Mouse (Mus musculus) layer of hippocampus, adult 2 months (tissue): ENCODE results near the gene Plcz1. TPM values are rescaled to one million over a fixed set of nuclear protein-coding genes. Genes with fewer than 3 reads are reported as not detected.
A peak's percentile ranks its signal among the peaks of the same experiment; 100 is the strongest.

Source experiments
- DNase-seq, 2 experiments: peaks; one replicate each; pipeline ENCODE4 v3.0.0; 2022; ENCODE audit warnings: low spot score in 2 of 2
- H3K27ac ChIP-seq: fragments of 200-600 bp; 2 replicates; pipeline ENCODE4 v1.8.1; 2022
- H3K4me3 ChIP-seq: fragments of 200-600 bp; 2 replicates; pipeline ENCODE4 v1.8.1; 2022; ENCODE audit warnings: mild to moderate bottlenecking
- CTCF ChIP-seq: fragments of 200-600 bp; conservative IDR thresholded peaks from 2 replicates; pipeline ENCODE4 v1.8.1; 2022; ENCODE audit warnings: antibody characterized with exemption, mild to moderate bottlenecking, moderate library complexity
- total RNA-seq, 2 experiments: library from RNA; stranded (reverse); gene quantifications; 2 replicates each; pipeline ENCODE4 v1.2.3; 2021

The Plcz1 gene
- total RNA-seq, 2 experiments from 2014 or later: 1.0 to 1.3 TPM

DNA sequence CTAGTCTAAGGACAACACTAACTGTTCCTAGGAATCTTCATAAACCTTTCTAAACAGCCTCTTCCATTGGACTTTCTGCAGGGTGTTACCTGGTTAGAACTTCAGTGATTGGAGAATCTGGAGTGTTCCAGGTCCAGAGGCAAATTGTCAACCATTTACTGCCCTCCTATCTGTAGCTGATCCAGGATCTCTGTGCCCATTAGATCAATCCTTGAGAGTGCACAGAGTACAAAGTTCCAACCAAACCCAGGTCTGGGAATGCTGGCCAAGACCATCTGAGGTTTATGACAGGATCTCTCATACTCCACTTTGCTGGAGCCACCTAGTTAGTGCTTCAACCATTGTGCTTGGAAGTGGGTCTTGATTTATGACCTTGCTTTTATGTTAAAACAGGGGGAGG is 60.2 kb downstream of the Plcz1 start:
- Histone ChIP-seq H3K27ac (no peak overlapping the region), H3K4me3 (no peak overlapping the region)
- no peak for TF ChIP-seq CTCF
- no peak for DNase-seq

DNA sequence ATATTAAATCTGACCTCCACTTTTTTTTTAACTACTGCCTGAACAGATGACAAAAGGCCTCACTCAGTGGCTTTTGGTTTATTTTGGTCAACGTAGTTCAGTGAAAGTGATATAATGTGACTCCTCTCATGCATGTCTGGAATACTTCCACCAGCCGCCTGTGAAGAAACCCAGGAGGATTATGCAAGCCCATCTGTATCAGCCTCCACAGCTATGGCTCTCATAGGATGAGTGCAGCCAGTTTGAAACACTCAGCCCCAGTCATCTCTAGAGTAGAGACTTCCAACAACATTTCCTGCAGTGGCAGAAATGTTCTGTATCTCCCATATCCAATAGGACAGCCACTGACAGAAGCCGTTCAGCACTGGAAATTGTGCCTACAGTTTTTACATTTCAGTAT is 63.1 kb downstream of the Plcz1 start:
- TF ChIP-seq CTCF: no peak
- no peak overlapping the region for H3K27ac ChIP-seq
- DNase-seq: no peak
- H3K4me3 ChIP-seq: no peak overlapping the region

DNA sequence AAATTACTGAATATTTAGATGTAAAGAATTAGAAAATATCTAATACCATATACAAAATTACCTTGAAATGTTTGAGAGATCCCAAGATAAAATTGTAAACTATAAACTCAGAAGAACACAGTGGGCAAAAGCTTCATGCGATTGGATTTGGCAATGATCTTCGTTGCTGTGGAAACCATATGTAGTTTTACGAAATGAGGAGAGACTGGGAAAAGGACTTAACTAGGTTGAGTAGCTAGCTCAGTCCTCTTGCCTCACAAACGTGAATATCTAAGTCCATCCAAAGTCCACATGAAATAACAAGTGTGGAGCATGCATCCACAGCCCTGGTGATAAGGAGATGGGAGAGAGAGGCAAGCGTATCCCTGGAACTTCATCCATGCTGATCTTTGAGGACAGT is 66.6 kb downstream of the Plcz1 start:
- no peak for DNase-seq
- no peak for TF ChIP-seq CTCF
- no peak overlapping the region for H3K27ac ChIP-seq
- no peak overlapping the region for H3K4me3 ChIP-seq

DNA sequence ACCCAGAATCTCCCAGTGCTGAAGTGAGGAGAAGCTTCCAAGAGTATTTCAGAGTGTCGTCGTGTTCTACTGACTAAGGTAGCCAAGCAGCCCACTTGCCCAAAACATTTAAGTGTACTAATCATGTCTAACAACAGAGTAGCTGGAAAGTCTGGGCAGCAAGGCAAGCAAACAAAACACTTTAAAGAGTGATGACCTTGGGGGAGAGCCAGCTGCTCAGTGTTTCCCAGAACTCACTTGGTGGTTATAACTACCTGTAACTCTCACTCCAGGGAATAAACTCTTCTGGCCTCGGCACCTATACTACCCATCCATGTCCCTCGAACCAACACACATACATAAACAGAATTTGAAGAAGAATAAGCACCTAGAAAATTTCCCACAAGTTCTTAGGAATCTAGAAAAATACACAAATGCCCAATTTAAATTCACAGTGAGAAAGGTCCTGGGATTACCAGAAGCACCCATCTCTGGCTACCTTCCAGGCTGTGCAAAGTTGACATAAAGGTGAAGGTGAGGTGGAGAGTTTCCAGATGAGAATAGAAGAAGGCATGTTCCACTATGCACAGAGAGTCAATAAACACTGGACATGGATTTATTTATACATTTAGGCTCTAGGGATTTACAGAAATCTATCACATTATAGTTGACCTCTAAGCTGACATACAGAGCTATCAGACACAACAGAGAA is 69.5 kb downstream of the Plcz1 start:
- TF ChIP-seq CTCF: no peak
- no peak overlapping the region for H3K27ac ChIP-seq
- no peak overlapping the region for H3K4me3 ChIP-seq
- DNase-seq: no peak

DNA sequence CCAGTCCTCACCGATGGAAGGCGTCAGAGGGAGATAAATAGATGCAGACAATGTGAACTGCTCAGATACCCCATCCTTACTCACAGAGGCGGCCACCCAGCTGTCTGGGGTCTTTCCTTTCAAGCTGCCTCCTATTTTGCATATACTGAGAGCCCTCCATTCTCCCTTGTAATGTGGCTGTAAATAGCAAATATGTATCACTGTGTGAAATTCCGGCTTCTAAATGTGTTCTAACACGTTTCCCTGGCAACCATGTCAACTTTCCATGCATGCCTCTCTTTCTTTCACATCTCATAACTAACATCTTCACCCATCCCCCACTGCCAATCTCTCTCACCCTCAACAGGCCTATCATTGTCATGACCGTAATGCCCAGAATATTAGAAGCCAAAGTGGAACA is 74.6 kb downstream of the Plcz1 start:
- no peak for TF ChIP-seq CTCF
- no peak overlapping the region for H3K4me3 ChIP-seq
- DNase-seq: no peak
- H3K27ac ChIP-seq: no peak overlapping the region

DNA sequence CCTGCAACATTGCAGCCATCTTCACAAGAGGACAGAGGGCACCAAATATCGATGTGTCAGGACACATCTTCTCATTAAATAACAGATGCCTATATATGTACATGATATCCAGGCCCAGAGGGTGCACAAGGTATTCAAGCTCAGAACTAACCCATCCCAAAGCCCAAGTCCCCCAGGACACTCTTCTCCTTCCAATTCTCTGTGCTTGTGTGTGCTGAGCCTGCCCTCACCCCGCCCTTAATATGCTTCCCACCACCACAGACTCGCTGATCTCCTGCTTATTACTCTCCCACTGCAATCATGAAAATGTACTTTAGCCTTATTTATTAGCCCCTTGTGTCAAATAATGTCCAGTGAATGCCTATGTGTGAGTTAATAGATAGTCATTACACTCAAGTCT is 76.4 kb downstream of the Plcz1 start:
- Histone ChIP-seq H3K27ac (no peak overlapping the region), H3K4me3 (no peak overlapping the region)
- TF ChIP-seq CTCF: no peak
- DNase-seq: no peak

DNA sequence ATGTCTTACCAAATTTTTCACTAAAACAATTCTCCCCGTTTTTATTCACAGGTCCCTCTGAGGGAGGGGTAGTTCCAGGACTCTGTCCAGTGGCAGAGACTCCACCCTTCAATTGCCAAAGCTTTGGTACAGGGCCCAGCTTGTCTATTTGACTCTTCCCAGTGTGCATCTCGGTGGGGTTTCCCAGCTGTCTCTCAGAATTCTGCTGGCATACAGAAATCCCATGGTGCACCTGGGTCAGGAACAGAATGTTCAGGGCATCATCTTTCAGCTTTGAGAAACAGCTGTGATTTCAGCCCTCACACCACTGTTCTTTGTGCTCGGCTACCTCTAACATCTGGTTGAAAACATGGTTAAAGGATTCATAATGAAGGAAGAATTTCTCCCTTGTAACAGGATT is 77.5 kb downstream of the Plcz1 start:
- no peak for TF ChIP-seq CTCF
- no peak for DNase-seq
- Histone ChIP-seq H3K27ac (no peak overlapping the region), H3K4me3 (no peak overlapping the region)

DNA sequence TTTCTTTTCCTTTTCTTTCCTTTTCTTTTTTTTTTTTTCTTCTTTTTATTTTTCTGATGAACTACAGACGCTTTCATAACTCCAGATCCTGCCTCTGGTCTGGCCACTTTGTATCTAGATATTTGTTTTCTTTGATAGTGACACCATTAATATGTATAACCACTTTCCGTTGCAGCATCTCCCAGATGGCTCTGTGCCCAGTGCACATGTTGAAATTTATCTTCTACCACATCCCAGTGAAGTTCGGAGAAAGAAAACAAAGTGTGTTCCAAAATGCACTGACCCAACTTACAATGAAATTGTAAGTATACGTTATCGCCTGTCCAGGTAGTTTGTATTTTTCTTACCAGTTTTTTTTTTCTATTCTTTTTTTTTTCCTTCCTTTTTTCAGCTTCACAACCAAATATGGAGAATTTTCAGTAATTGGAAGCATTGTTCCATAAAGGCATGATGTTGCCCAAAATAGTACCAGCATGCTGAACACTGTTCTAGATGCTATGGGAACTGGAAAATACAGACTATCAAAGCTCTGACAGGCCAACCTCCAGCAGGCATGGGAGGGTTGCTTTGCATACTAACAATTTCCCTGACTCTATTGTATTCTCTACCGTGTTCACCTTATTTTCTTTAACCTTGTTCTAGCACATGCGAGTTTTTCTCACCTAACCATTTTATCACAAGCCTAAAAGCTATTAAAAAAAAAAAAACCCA is 83.6 kb downstream of the Plcz1 start:
- H3K27ac ChIP-seq: peak overlapping the region; percentile 91
- DNase-seq: no peak
- TF ChIP-seq CTCF: no peak
- H3K4me3 ChIP-seq: no peak overlapping the region

DNA sequence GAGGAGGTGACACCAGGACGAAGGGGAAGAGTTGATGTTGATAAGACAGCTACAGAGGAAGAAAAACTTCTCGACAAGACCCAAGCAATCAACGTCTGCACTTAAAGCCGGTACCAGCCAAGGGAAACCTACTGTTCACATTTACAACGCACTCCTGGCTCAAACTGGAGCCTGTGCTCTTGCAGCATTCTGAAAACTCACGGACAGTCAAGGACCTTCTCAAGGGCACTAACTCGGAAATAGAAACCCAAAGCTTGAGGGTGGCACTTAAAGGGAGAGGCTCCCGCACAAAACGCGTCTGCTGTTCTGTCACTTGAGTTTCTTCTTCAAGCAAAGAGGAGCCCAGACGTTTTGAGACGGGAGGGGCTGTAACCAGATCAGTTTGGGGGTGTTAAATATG is 87.7 kb downstream of the Plcz1 start:
- no peak for DNase-seq
- TF ChIP-seq CTCF: no peak
- no peak overlapping the region for H3K27ac ChIP-seq
- H3K4me3 ChIP-seq: no peak overlapping the region

DNA sequence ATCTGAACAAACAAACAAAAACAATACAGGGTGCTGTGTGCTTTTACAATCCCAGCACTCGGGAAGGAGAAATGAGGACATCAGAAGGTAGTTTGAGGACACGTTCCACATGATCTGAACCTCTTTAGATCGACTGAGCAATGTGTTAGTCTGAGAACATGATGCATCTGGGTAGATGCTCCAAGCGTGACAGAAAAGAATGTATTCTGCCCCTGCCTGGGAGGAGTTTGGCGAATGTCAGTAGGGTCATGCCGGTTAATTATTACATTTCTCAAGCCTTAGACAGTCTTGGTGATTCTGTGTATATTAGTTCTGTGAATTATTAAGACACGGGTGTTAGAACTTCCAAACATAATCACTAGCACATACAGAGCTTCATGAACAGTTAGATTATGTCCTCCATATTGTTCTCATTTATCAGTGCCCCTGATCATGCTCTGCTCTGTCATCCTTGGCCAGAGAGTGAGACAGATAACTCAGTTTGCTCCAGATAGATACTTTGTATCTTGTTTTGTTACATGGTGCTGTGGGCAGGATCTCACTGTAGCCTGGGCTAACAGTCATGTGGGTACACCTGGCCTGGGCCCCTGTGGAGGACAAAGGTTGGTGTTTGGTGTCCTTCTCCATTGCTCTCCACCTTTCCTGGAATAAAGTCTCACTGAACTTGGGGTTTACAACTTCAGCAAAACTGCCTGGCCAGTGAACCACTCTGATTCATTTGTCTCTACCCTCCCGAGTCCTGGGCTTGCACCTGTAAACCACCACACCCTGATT is 94.0 kb downstream of the Plcz1 start:
- TF ChIP-seq CTCF: no peak
- Histone ChIP-seq H3K4me3 (no peak overlapping the region), H3K27ac (0 out of 2 replicates have a peak overlapping the region, but pooled peaks have one; percentile 10)
- DNase-seq: no peak

Other genes with a start within 250 kb of the Plcz1 start
- not detected for gene Capza3, start 205 bp downstream of the Plcz1 start, total RNA-seq